Comparison of ENCODE assay signal across 29 mouse cellular contexts in the genomic region with DNA sequence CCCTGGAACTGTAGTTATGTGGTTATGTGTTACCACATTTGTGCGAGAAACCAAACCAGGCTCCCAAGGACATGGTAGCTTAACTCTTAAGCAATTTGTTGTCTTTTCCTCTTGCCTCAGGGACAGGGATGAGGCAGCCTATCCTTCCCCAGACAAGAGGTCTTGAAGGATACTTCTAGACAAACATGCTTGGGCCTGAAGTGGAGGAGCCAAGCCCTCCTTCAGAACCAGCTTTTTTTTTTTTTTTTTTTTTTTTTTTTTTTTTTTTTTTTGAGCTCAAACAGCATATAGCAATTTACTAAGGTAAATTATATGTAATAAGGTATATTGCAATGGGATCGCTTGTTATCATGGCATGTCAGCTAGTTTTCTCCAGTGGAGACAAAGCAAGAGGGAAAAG. TPM values are rescaled to one million over a fixed set of nuclear protein-coding genes. Genes with fewer than 3 reads are reported as not detected.
A peak's percentile ranks its signal among the peaks of the same experiment; 100 is the strongest.
DNase-seq lines count a peak whose midpoint lies in the region; ATAC-seq and TF ChIP-seq lines count a peak whose summit lies in the region.
"Had no signal": no experiment of that assay in that cellular context is flagged by ENCODE, and none has a peak within 500 bp of the region (broad histone marks: within the 10 kb centered on the region; RNA-seq: fewer than 3 reads in every experiment).

No protein-coding gene starts in this region.

- no peaks in the 10 kb centered on the region for H3K9me3 ChIP-seq in heart, embryonic 11.5 days (replicated peaks; ENCODE audit: control insufficient read depth, low read length)
- H3K9me3 ChIP-seq in stomach, embryonic 15.5 days, result no peaks in the 10 kb centered on the region
- H3K9me3 ChIP-seq in stomach, postnatal 0 days (ENCODE audit: control insufficient read depth, low read length), result no peaks in the 10 kb centered on the region
- H3K9me3 ChIP-seq in liver, embryonic 16.5 days (replicated peaks; ENCODE audit: control insufficient read depth, low read length), result no peaks in the 10 kb centered on the region
- H3K9me3 ChIP-seq: embryonic facial prominence, embryonic 13.5 days; forebrain, embryonic 10.5 days; forebrain, embryonic 15.5 days; hindbrain, embryonic 10.5 days; hindbrain, embryonic 15.5 days; kidney, embryonic 15.5 days; neural tube, embryonic 15.5 days had no signal

- no peaks in the 10 kb centered on the region for H3K36me3 ChIP-seq in heart, embryonic 11.5 days (ENCODE audit: control insufficient read depth, insufficient read depth, low read length)
- no peaks in the 10 kb centered on the region for H3K36me3 ChIP-seq in heart, adult 2 months (ENCODE audit: control insufficient read depth, insufficient read depth, low read length)
- H3K36me3 ChIP-seq in stomach, embryonic 15.5 days, result no peaks in the 10 kb centered on the region
- H3K36me3 ChIP-seq in stomach, postnatal 0 days (ENCODE audit: control insufficient read depth, insufficient read depth, low read length), result no peaks in the 10 kb centered on the region
- no peaks in the 10 kb centered on the region for H3K36me3 ChIP-seq in liver, embryonic 16.5 days (ENCODE audit: control insufficient read depth, insufficient read depth)
- H3K36me3 ChIP-seq: embryonic facial prominence, embryonic 13.5 days; forebrain, embryonic 10.5 days; forebrain, embryonic 15.5 days; hindbrain, embryonic 10.5 days; hindbrain, embryonic 15.5 days; kidney, embryonic 15.5 days; neural tube, embryonic 15.5 days had no signal

- no peaks in the 10 kb centered on the region for H3K79me2 ChIP-seq in heart, adult 2 months (replicated peaks; ENCODE audit: control insufficient read depth, insufficient read depth, low read length)

- no peak for TF ChIP-seq POLR2A in heart, adult 2 months (IDR thresholded peaks at IDR 0.05; ENCODE audit: insufficient read depth, low read depth, low read length)

- no peak for ATAC-seq in heart, embryonic 11.5 days (replicated peaks; ENCODE audit: insufficient number of reproducible peaks, low FRiP score, low TSS enrichment)
- ATAC-seq in stomach, embryonic 15.5 days (ENCODE audit: insufficient read depth, low FRiP score, low read depth), result no peak
- no peak for ATAC-seq in stomach, postnatal 0 days (ENCODE audit: low FRiP score, low TSS enrichment)
- no peak for ATAC-seq in liver, embryonic 16.5 days (ENCODE audit: low read depth)
- ATAC-seq: forebrain, embryonic 15.5 days had no signal

- no peak for DNase-seq in heart, adult 2 months
- no peak for DNase-seq in stomach, postnatal 0 days (ENCODE audit: low spot score)
- no peak for DNase-seq in natural killer cell, adult 2 months (ENCODE audit: low spot score in 2 of 2)
- DNase-seq in right cerebral cortex, postnatal 14 days, result no peak
- DNase-seq: adrenal gland, postnatal 36 days; cerebellum, adult 18-20 months; cerebellum, postnatal 10 days; gastrocnemius, postnatal 25 days; heart, postnatal 14 days; kidney, adult 11 months; kidney, postnatal 25 days; left cerebral cortex, postnatal 4 days; lung, embryonic 14.5 days; lung, postnatal 14 days; midbrain, embryonic 14.5 days; retina, postnatal 1 day; right cerebral cortex, postnatal 25 days; spleen, adult 18-20 months had no signal

- no peaks in the 10 kb centered on the region for H3K27me3 ChIP-seq in heart, embryonic 11.5 days (ENCODE audit: control insufficient read depth, insufficient read depth, low read length)
- H3K27me3 ChIP-seq in heart, adult 2 months (ENCODE audit: control insufficient read depth, insufficient read depth, low read length), result no peaks in the 10 kb centered on the region
- no peaks in the 10 kb centered on the region for H3K27me3 ChIP-seq in stomach, embryonic 15.5 days (replicated peaks)
- no peaks in the 10 kb centered on the region for H3K27me3 ChIP-seq in stomach, postnatal 0 days (ENCODE audit: control insufficient read depth, insufficient read depth, low read length)
- no peaks in the 10 kb centered on the region for H3K27me3 ChIP-seq in liver, embryonic 16.5 days (ENCODE audit: control insufficient read depth, insufficient read depth, low read depth, low read length)
- H3K27me3 ChIP-seq: embryonic facial prominence, embryonic 13.5 days; forebrain, embryonic 15.5 days; hindbrain, embryonic 15.5 days; kidney, embryonic 15.5 days; neural tube, embryonic 15.5 days had no signal

- intact Hi-C loops in heart, adult 2 months (cut with DNase I), result no loop called here

- 0 out of 2 replicates have a peak overlapping the region, but pooled peaks have one; percentile 54 for H3K27ac ChIP-seq in heart, embryonic 11.5 days (ENCODE audit: low read depth, low read length)
- H3K27ac ChIP-seq in heart, adult 2 months, result no peak overlapping the region
- H3K27ac ChIP-seq in stomach, embryonic 15.5 days, result peak overlapping the region; percentile 65; the same call in 1 of the 2 replicates
- no peak overlapping the region; the same call in 1 of the 2 replicates for H3K27ac ChIP-seq in stomach, postnatal 0 days (replicated peaks)
- H3K27ac ChIP-seq in liver, embryonic 16.5 days (ENCODE audit: low read length), result peak overlapping the region; percentile 99
- H3K27ac ChIP-seq: embryonic facial prominence, embryonic 13.5 days; forebrain, embryonic 10.5 days; forebrain, embryonic 15.5 days; hindbrain, embryonic 10.5 days; hindbrain, embryonic 15.5 days; kidney, embryonic 15.5 days; neural tube, embryonic 15.5 days had no signal

- TF ChIP-seq EP300 in heart, adult 2 months (IDR thresholded peaks at IDR 0.05; ENCODE audit: insufficient read depth, low read depth, low read length), result no peak
- TF ChIP-seq EP300 in stomach, postnatal 0 days (optimal IDR thresholded peaks at IDR 0.05), result no peak

- WGBS in heart, embryonic 11.5 days (ENCODE audit: insufficient replicate concordance), result 90% methylated on average over 2 of the region's 2 CpGs
- 94% methylated on average over 2 of the region's 2 CpGs for WGBS in heart, adult 2 months
- WGBS in stomach, embryonic 15.5 days, result 90% methylated on average over 2 of the region's 2 CpGs
- WGBS in stomach, postnatal 0 days, result 81% methylated on average over 2 of the region's 2 CpGs
- WGBS in liver, embryonic 16.5 days (ENCODE audit: insufficient replicate concordance), result 67% methylated on average over 2 of the region's 2 CpGs

- no peak overlapping the region for H3K9ac ChIP-seq in heart, embryonic 11.5 days (ENCODE audit: low read depth, low read length)
- H3K9ac ChIP-seq in heart, adult 2 months (ENCODE audit: low read depth, low read length), result no peak overlapping the region
- no peak overlapping the region for H3K9ac ChIP-seq in stomach, embryonic 15.5 days
- no peak overlapping the region for H3K9ac ChIP-seq in stomach, postnatal 0 days (ENCODE audit: low read length)
- H3K9ac ChIP-seq in liver, embryonic 16.5 days (ENCODE audit: low read depth, low read length), result 0 out of 2 replicates have a peak overlapping the region, but pooled peaks have one; percentile 35
- H3K9ac ChIP-seq: embryonic facial prominence, embryonic 13.5 days; forebrain, embryonic 15.5 days; hindbrain, embryonic 15.5 days; kidney, embryonic 15.5 days; lung, embryonic 14.5 days; neural tube, embryonic 15.5 days had no signal

- peaks cover 16% of the 10 kb centered on the region for H3K4me1 ChIP-seq in heart, embryonic 11.5 days (ENCODE audit: control insufficient read depth, insufficient read depth, low read length)
- no peaks in the 10 kb centered on the region for H3K4me1 ChIP-seq in heart, adult 2 months (ENCODE audit: control insufficient read depth, insufficient read depth, low read length)
- H3K4me1 ChIP-seq in stomach, embryonic 15.5 days, result no peaks in the 10 kb centered on the region
- H3K4me1 ChIP-seq in stomach, postnatal 0 days (replicated peaks; ENCODE audit: control insufficient read depth, insufficient read depth), result no peaks in the 10 kb centered on the region
- peaks cover 57% of the 10 kb centered on the region for H3K4me1 ChIP-seq in liver, embryonic 16.5 days (ENCODE audit: control insufficient read depth, low read depth, low read length)
- H3K4me1 ChIP-seq: embryonic facial prominence, embryonic 13.5 days; forebrain, embryonic 15.5 days; hindbrain, embryonic 15.5 days; kidney, embryonic 15.5 days; neural tube, embryonic 15.5 days had no signal

- H3K4me2 ChIP-seq in heart, embryonic 11.5 days, result no peak overlapping the region
- H3K4me2 ChIP-seq in stomach, embryonic 15.5 days, result no peak overlapping the region
- H3K4me2 ChIP-seq in stomach, postnatal 0 days (replicated peaks; ENCODE audit: low read depth), result no peak overlapping the region
- no peak overlapping the region for H3K4me2 ChIP-seq in liver, embryonic 16.5 days (ENCODE audit: low read depth, low read length)
- H3K4me2 ChIP-seq: embryonic facial prominence, embryonic 13.5 days; forebrain, embryonic 15.5 days; hindbrain, embryonic 15.5 days; kidney, embryonic 15.5 days; neural tube, embryonic 15.5 days had no signal

- no peak overlapping the region for H3K4me3 ChIP-seq in heart, embryonic 11.5 days (ENCODE audit: low read depth, low read length)
- H3K4me3 ChIP-seq in heart, adult 2 months, result no peak overlapping the region
- no peak overlapping the region for H3K4me3 ChIP-seq in stomach, embryonic 15.5 days (replicated peaks)
- H3K4me3 ChIP-seq in stomach, postnatal 0 days (ENCODE audit: low read depth, low read length), result no peak overlapping the region
- no peak overlapping the region for H3K4me3 ChIP-seq in liver, embryonic 16.5 days (ENCODE audit: low read depth, low read length)
- H3K4me3 ChIP-seq: embryonic facial prominence, embryonic 13.5 days; forebrain, embryonic 10.5 days; forebrain, embryonic 15.5 days; hindbrain, embryonic 10.5 days; hindbrain, embryonic 15.5 days; kidney, embryonic 15.5 days; neural tube, embryonic 15.5 days had no signal

- no peak for TF ChIP-seq CTCF in heart, adult 2 months (IDR thresholded peaks at IDR 0.05)
- no peak for TF ChIP-seq CTCF in stomach, postnatal 0 days (IDR thresholded peaks at IDR 0.05; ENCODE audit: low read depth)

RNA-seq across cellular contexts. Expression of a gene that starts 13.2 kb away (rescaled TPM):
- polyA plus RNA-seq in heart, embryonic 11.5 days (2014; fragmentation: Nextera tagmentation; extraction: Ambion mirVana), result 69.5 and 71.3 TPM in 2 replicates
- 10 to 100 TPM; 23.2 to 27.7 TPM for total RNA-seq in heart, adult 2 months (2021)
- 18.7 and 35.6 TPM in 2 replicates for polyA plus RNA-seq in heart, adult 2 months (2012; rRNA removed)
- polyA plus RNA-seq in stomach, embryonic 15.5 days (2015; fragmentation: Nextera tagmentation; extraction: Ambion mirVana), result 77.7 and 80.7 TPM in 2 replicates
- polyA plus RNA-seq in stomach, postnatal 0 days (2015; fragmentation: Nextera tagmentation; extraction: Ambion mirVana), result 32.9 and 36.4 TPM in 2 replicates
- 28.9 and 30.2 TPM in 2 replicates for polyA plus RNA-seq in liver, embryonic 16.5 days (2015; fragmentation: Nextera tagmentation; extraction: Ambion mirVana)

RNA-seq across cellular contexts. Expression of a gene that starts 25.1 kb away (rescaled TPM):
- 2.3 and 3.6 TPM in 2 replicates for polyA plus RNA-seq in heart, embryonic 11.5 days (2014; fragmentation: Nextera tagmentation; extraction: Ambion mirVana)
- total RNA-seq in heart, adult 2 months (2021), result under 1 TPM; 0.41 to 0.50 TPM
- 0.43 and 0.59 TPM in 2 replicates for polyA plus RNA-seq in heart, adult 2 months (2012; rRNA removed)
- 2.5 and 2.6 TPM in 2 replicates for polyA plus RNA-seq in stomach, embryonic 15.5 days (2015; fragmentation: Nextera tagmentation; extraction: Ambion mirVana)
- polyA plus RNA-seq in stomach, postnatal 0 days (2015; fragmentation: Nextera tagmentation; extraction: Ambion mirVana), result 0.75 and 0.90 TPM in 2 replicates
- 0.82 and 0.97 TPM in 2 replicates for polyA plus RNA-seq in liver, embryonic 16.5 days (2015; fragmentation: Nextera tagmentation; extraction: Ambion mirVana)

RNA-seq across cellular contexts. Expression of a gene that starts 37.8 kb away (rescaled TPM):
- polyA plus RNA-seq in heart, embryonic 11.5 days (2014; fragmentation: Nextera tagmentation; extraction: Ambion mirVana), result 20.3 and 26.7 TPM in 2 replicates
- total RNA-seq in heart, adult 2 months (2021), result 10 to 100 TPM; 21.8 TPM
- 14.8 and 25.6 TPM in 2 replicates for polyA plus RNA-seq in heart, adult 2 months (2012; rRNA removed)
- 33.0 and 36.3 TPM in 2 replicates for polyA plus RNA-seq in stomach, embryonic 15.5 days (2015; fragmentation: Nextera tagmentation; extraction: Ambion mirVana)
- 16.5 and 17.3 TPM in 2 replicates for polyA plus RNA-seq in stomach, postnatal 0 days (2015; fragmentation: Nextera tagmentation; extraction: Ambion mirVana)
- 12.0 and 13.3 TPM in 2 replicates for polyA plus RNA-seq in liver, embryonic 16.5 days (2015; fragmentation: Nextera tagmentation; extraction: Ambion mirVana)

RNA-seq across cellular contexts. Expression of a gene that starts 52.6 kb away (rescaled TPM):
- 2.0 and 2.6 TPM in 2 replicates for polyA plus RNA-seq in heart, embryonic 11.5 days (2014; fragmentation: Nextera tagmentation; extraction: Ambion mirVana)
- total RNA-seq in heart, adult 2 months (2021), result under 1 TPM; 0.34 to 0.99 TPM
- polyA plus RNA-seq in heart, adult 2 months (2012; rRNA removed), result 0.18 TPM in 1 of 2 replicates, not detected in the other
- polyA plus RNA-seq in stomach, embryonic 15.5 days (2015; fragmentation: Nextera tagmentation; extraction: Ambion mirVana), result 2.4 and 2.6 TPM in 2 replicates
- 2.4 and 2.7 TPM in 2 replicates for polyA plus RNA-seq in stomach, postnatal 0 days (2015; fragmentation: Nextera tagmentation; extraction: Ambion mirVana)
- polyA plus RNA-seq in liver, embryonic 16.5 days (2015; fragmentation: Nextera tagmentation; extraction: Ambion mirVana), result 0.79 and 1.0 TPM in 2 replicates
- total RNA-seq: common myeloid progenitor, adult 5-6 weeks had no signal

RNA-seq across cellular contexts. Expression of a gene that starts 53.1 kb away (rescaled TPM):
- 9.3 and 9.9 TPM in 2 replicates for polyA plus RNA-seq in heart, embryonic 11.5 days (2014; fragmentation: Nextera tagmentation; extraction: Ambion mirVana)
- total RNA-seq in heart, adult 2 months (2021), result 1 to 10 TPM; 4.8 to 5.1 TPM
- 1.3 and 2.5 TPM in 2 replicates for polyA plus RNA-seq in heart, adult 2 months (2012; rRNA removed)
- polyA plus RNA-seq in stomach, embryonic 15.5 days (2015; fragmentation: Nextera tagmentation; extraction: Ambion mirVana), result 9.9 and 10.0 TPM in 2 replicates
- polyA plus RNA-seq in stomach, postnatal 0 days (2015; fragmentation: Nextera tagmentation; extraction: Ambion mirVana), result 4.3 and 4.6 TPM in 2 replicates
- 2.7 and 2.9 TPM in 2 replicates for polyA plus RNA-seq in liver, embryonic 16.5 days (2015; fragmentation: Nextera tagmentation; extraction: Ambion mirVana)

Comparison
In these comparisons a context has a peak if more than half of its experiments do, and no peak if none do; other contexts are left out.
1. H3K27ac ChIP-seq: peak in heart, embryonic 11.5 days (single experiment), stomach, embryonic 15.5 days (single experiment) and liver, embryonic 16.5 days (single experiment); none in heart, adult 2 months (single experiment) and stomach, postnatal 0 days (single experiment).